Mouse (Mus musculus): ENCODE data around the gene Nfkbil1. TPM values are rescaled to one million over a fixed set of nuclear protein-coding genes. Genes with fewer than 3 reads are reported as not detected.
A peak's percentile ranks its signal among the peaks of the same experiment; 100 is the strongest.

Gene Nfkbil1
- polyA plus RNA-seq, 1 experiment from 2014 or later, result 4.0 TPM

- Histone ChIP-seq H3K36me3 (replicated peaks; ENCODE audit: control insufficient read depth, insufficient read depth, low read depth, low read length) (no peaks in the 10 kb centered on the region), H3K9ac (replicated peaks; ENCODE audit: low read length) (no peak overlapping the region), H3K4me2 (ENCODE audit: low read depth, low read length) (no peak overlapping the region), H3K4me1 (ENCODE audit: control insufficient read depth, insufficient read depth, low read length) (no peaks in the 10 kb centered on the region), H3K4me3 (ENCODE audit: low read depth, low read length) (no peak overlapping the region), H3K27ac (replicated peaks; ENCODE audit: low read depth, low read length) (no peak overlapping the region), H3K27me3 (ENCODE audit: control insufficient read depth, insufficient read depth, low read length) (no peaks in the 10 kb centered on the region), H3K9me3 (replicated peaks; ENCODE audit: control insufficient read depth, low read length) (no peaks in the 10 kb centered on the region)
- no peak for ATAC-seq (replicated peaks; ENCODE audit: insufficient number of reproducible peaks, low FRiP score, low TSS enrichment, low read depth)
- DNase-seq (ENCODE audit: low spot score), result no peak
- 75% methylated on average over 3 of the region's 3 CpGs for WGBS
Observed at GRCm38 (mm10) chr17:35210593-35210992, 25.0 kb downstream of the Nfkbil1 start.

DNA sequence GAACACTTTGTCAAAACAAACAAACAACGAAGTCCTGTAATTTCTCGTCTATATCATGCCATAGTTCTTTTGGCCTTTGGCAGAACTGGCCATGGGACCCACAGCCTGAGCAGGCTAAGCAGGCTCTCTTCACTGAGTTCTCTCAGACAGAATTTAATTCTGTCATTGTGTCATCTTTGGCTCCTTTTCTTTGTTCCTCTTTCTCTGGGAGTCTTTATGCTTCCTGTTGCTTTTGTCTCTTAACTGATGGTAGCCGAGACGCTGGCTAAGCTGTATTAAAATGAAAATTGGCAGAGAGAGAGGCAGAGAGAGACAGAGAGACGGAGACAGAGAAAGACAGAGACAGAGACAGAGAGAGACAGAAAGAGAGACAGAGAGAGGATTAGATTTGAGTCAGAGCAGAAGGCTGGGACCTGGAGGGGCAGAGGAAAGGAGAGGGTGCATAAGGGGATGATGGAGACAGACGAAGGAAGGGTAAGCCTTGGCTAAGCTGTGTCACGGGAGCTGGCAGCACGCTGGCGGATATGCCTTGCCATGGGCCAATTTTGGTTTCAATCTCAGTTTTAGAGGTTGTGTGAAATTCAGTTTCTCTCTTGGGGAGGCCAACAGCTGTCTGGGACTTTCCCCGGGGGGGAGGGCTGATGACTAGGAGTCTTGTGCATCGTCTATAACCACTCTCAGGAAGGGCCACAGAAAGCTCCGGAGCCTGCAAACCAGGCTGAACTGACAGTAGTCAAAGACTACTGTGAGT, 25.6 kb downstream of the Nfkbil1 start:
- no peak overlapping the region for H3K4me2 ChIP-seq (ENCODE audit: low read depth, low read length)
- no peaks in the 10 kb centered on the region for H3K9me3 ChIP-seq (replicated peaks; ENCODE audit: control insufficient read depth, low read length)
- no peak overlapping the region for H3K27ac ChIP-seq (replicated peaks; ENCODE audit: low read depth, low read length)
- ATAC-seq (replicated peaks; ENCODE audit: insufficient number of reproducible peaks, low FRiP score, low TSS enrichment, low read depth) (no peak), DNase-seq (ENCODE audit: low spot score) (no peak)
- H3K27me3 ChIP-seq (ENCODE audit: control insufficient read depth, insufficient read depth, low read length), result peaks cover 1% of the 10 kb centered on the region; the same call in 1 of the 2 replicates
- no peak overlapping the region for H3K4me3 ChIP-seq (ENCODE audit: low read depth, low read length)
- no peaks in the 10 kb centered on the region for H3K4me1 ChIP-seq (ENCODE audit: control insufficient read depth, insufficient read depth, low read length)
- H3K9ac ChIP-seq (replicated peaks; ENCODE audit: low read length), result no peak overlapping the region
- no peaks in the 10 kb centered on the region for H3K36me3 ChIP-seq (replicated peaks; ENCODE audit: control insufficient read depth, insufficient read depth, low read depth, low read length)
- 77% methylated on average over 12 of the region's 12 CpGs for WGBS

DNA sequence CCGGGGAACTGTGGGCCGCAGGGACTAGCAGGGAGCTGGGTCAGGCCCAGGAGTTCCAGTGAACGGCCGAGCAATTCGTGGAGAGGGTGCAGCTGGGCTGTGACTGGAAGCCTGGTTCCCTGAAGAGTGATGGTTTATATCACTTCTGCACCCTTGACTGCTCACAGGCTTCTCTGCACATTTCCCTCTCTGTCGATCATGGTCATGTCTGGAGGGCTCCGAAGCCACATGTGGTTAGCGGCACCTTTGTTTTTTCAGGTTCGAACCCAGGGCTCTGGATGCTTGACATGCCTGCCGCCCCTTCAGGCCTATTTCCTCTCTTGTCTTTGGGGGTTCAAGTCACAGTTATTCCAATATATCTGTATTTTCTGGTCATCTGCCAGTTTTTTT, 30.2 kb downstream of the Nfkbil1 start:
- H3K36me3 ChIP-seq (replicated peaks; ENCODE audit: control insufficient read depth, insufficient read depth, low read depth, low read length), result no peaks in the 10 kb centered on the region
- H3K4me1 ChIP-seq (ENCODE audit: control insufficient read depth, insufficient read depth, low read length), result no peaks in the 10 kb centered on the region
- no peak overlapping the region for H3K9ac ChIP-seq (replicated peaks; ENCODE audit: low read length)
- H3K4me3 ChIP-seq (ENCODE audit: low read depth, low read length), result no peak overlapping the region
- ATAC-seq (replicated peaks; ENCODE audit: insufficient number of reproducible peaks, low FRiP score, low TSS enrichment, low read depth) (no peak), DNase-seq (ENCODE audit: low spot score) (no peak)
- 49% methylated on average over 10 of the region's 10 CpGs for WGBS
- H3K27ac ChIP-seq (replicated peaks; ENCODE audit: low read depth, low read length), result no peak overlapping the region
- no peak overlapping the region for H3K4me2 ChIP-seq (ENCODE audit: low read depth, low read length)
- peaks cover 8% of the 10 kb centered on the region for H3K27me3 ChIP-seq (ENCODE audit: control insufficient read depth, insufficient read depth, low read length)
- no peaks in the 10 kb centered on the region for H3K9me3 ChIP-seq (replicated peaks; ENCODE audit: control insufficient read depth, low read length)

- no peaks in the 10 kb centered on the region for H3K36me3 ChIP-seq (replicated peaks; ENCODE audit: control insufficient read depth, insufficient read depth, low read depth, low read length)
- 18% methylated on average over 20 of the region's 20 CpGs for WGBS
- H3K9me3 ChIP-seq (replicated peaks; ENCODE audit: control insufficient read depth, low read length), result no peaks in the 10 kb centered on the region
- DNase-seq (ENCODE audit: low spot score) (no peak), ATAC-seq (replicated peaks; ENCODE audit: insufficient number of reproducible peaks, low FRiP score, low TSS enrichment, low read depth) (no peak)
- H3K27me3 ChIP-seq (ENCODE audit: control insufficient read depth, insufficient read depth, low read length), result peaks cover 8% of the 10 kb centered on the region
- no peak within 1 kb of the TSS for H3K4me2 ChIP-seq (ENCODE audit: low read depth, low read length)
- H3K9ac ChIP-seq (replicated peaks; ENCODE audit: low read length), result no peak within 1 kb of the TSS; the same call in 1 of the 2 replicates
- no peak within 1 kb of the TSS for H3K4me3 ChIP-seq (ENCODE audit: low read depth, low read length)
- no peak within 1 kb of the TSS for H3K27ac ChIP-seq (replicated peaks; ENCODE audit: low read depth, low read length)
- no peaks in the 10 kb centered on the region for H3K4me1 ChIP-seq (ENCODE audit: control insufficient read depth, insufficient read depth, low read length)
Observed at GRCm38 (mm10) chr17:35204494-35205379, 30.9 kb downstream of the Nfkbil1 start, which contains the start of gene Lta. TSS of gene Lta (minus strand) at chr17:35205351.

GRCm38 (mm10) chr17:35202442-35202841, 33.1 kb downstream of the Nfkbil1 start:
- Histone ChIP-seq H3K36me3 (replicated peaks; ENCODE audit: control insufficient read depth, insufficient read depth, low read depth, low read length) (no peaks in the 10 kb centered on the region), H3K9ac (replicated peaks; ENCODE audit: low read length) (no peak overlapping the region), H3K9me3 (replicated peaks; ENCODE audit: control insufficient read depth, low read length) (no peaks in the 10 kb centered on the region), H3K4me1 (ENCODE audit: control insufficient read depth, insufficient read depth, low read length) (no peaks in the 10 kb centered on the region), H3K4me3 (ENCODE audit: low read depth, low read length) (no peak overlapping the region), H3K4me2 (ENCODE audit: low read depth, low read length) (no peak overlapping the region), H3K27me3 (ENCODE audit: control insufficient read depth, insufficient read depth, low read length) (peaks cover 8% of the 10 kb centered on the region), H3K27ac (replicated peaks; ENCODE audit: low read depth, low read length) (no peak overlapping the region)
- DNase-seq (ENCODE audit: low spot score), result no peak
- no peak for ATAC-seq (replicated peaks; ENCODE audit: insufficient number of reproducible peaks, low FRiP score, low TSS enrichment, low read depth)
- WGBS, result 89% methylated on average over 4 of the region's 4 CpGs

DNA sequence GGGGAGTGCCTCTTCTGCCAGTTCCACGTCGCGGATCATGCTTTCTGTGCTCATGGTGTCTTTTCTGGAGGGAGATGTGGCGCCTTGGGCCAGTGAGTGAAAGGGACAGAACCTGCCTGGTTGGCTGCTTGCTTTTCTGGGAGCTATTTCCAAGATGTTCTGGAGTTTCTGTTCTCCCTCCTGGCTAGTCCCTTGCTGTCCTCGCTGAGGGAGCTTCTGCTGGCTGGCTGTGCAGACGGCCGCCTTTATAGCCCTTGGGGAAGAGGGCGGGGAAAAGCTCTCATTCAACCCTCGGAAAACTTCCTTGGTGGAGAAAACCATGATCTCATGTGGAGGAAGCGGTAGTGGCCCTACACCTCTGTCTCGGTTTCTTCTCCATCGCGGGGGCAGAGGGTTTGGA, 33.8 kb downstream of the Nfkbil1 start, which contains the start of gene Tnf:
Tnf (minus strand) TSS at position 221 of the 400 bp plus-strand sequence.
- WGBS, result 44% methylated on average over 13 of the region's 13 CpGs
- no peak within 1 kb of the TSS for H3K4me3 ChIP-seq (ENCODE audit: low read depth, low read length)

GRCm38 (mm10) chr17:35201128-35201527, 34.5 kb downstream of the Nfkbil1 start:
- no peaks in the 10 kb centered on the region for H3K36me3 ChIP-seq (replicated peaks; ENCODE audit: control insufficient read depth, insufficient read depth, low read depth, low read length)
- H3K27me3 ChIP-seq (ENCODE audit: control insufficient read depth, insufficient read depth, low read length), result peaks cover 14% of the 10 kb centered on the region
- no peaks in the 10 kb centered on the region for H3K4me1 ChIP-seq (ENCODE audit: control insufficient read depth, insufficient read depth, low read length)
- H3K4me3 ChIP-seq (ENCODE audit: low read depth, low read length), result no peak overlapping the region
- no peak for ATAC-seq (replicated peaks; ENCODE audit: insufficient number of reproducible peaks, low FRiP score, low TSS enrichment, low read depth)
- no peak overlapping the region for H3K4me2 ChIP-seq (ENCODE audit: low read depth, low read length)
- DNase-seq (ENCODE audit: low spot score), result no peak
- H3K27ac ChIP-seq (replicated peaks; ENCODE audit: low read depth, low read length), result no peak overlapping the region
- H3K9ac ChIP-seq (replicated peaks; ENCODE audit: low read length), result no peak overlapping the region
- H3K9me3 ChIP-seq (replicated peaks; ENCODE audit: control insufficient read depth, low read length), result no peaks in the 10 kb centered on the region
- WGBS, result 76% methylated on average over 11 of the region's 11 CpGs

More for the DNA sequence above, 33.8 kb downstream of the Nfkbil1 start, which contains the start of gene Tnf:
- Histone ChIP-seq H3K9ac (replicated peaks; ENCODE audit: low read length) (peak within 1 kb of the TSS; percentile 18; the same call in 1 of the 2 replicates), H3K9me3 (replicated peaks; ENCODE audit: control insufficient read depth, low read length) (no peaks in the 10 kb centered on the region), H3K27me3 (ENCODE audit: control insufficient read depth, insufficient read depth, low read length) (peaks cover 8% of the 10 kb centered on the region), H3K36me3 (replicated peaks; ENCODE audit: control insufficient read depth, insufficient read depth, low read depth, low read length) (no peaks in the 10 kb centered on the region), H3K4me2 (ENCODE audit: low read depth, low read length) (no peak within 1 kb of the TSS), H3K4me1 (ENCODE audit: control insufficient read depth, insufficient read depth, low read length) (no peaks in the 10 kb centered on the region), H3K27ac (replicated peaks; ENCODE audit: low read depth, low read length) (no peak within 1 kb of the TSS)
- ATAC-seq (replicated peaks; ENCODE audit: insufficient number of reproducible peaks, low FRiP score, low TSS enrichment, low read depth) (no peak), DNase-seq (ENCODE audit: low spot score) (no peak)

DNA sequence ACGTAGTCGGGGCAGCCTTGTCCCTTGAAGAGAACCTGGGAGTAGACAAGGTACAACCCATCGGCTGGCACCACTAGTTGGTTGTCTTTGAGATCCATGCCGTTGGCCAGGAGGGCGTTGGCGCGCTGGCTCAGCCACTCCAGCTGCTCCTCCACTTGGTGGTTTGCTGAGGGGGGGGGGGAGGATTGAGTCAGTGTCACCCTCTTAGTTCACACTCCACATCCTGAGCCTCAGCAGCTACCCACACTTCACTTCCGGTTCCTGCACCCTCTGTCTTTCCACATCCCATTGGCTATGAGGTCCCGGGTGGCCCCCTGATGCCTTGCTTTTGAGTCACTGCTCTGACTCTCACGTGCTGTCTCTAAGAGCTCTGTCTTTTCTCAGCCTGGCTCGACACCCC, 35.2 kb downstream of the Nfkbil1 start:
- Histone ChIP-seq H3K27ac (replicated peaks; ENCODE audit: low read depth, low read length) (no peak overlapping the region), H3K4me3 (ENCODE audit: low read depth, low read length) (no peak overlapping the region), H3K9ac (replicated peaks; ENCODE audit: low read length) (no peak overlapping the region), H3K27me3 (ENCODE audit: control insufficient read depth, insufficient read depth, low read length) (peaks cover 22% of the 10 kb centered on the region), H3K4me2 (ENCODE audit: low read depth, low read length) (no peak overlapping the region), H3K36me3 (replicated peaks; ENCODE audit: control insufficient read depth, insufficient read depth, low read depth, low read length) (no peaks in the 10 kb centered on the region), H3K9me3 (replicated peaks; ENCODE audit: control insufficient read depth, low read length) (no peaks in the 10 kb centered on the region), H3K4me1 (ENCODE audit: control insufficient read depth, insufficient read depth, low read length) (no peaks in the 10 kb centered on the region)
- 89% methylated on average over 11 of the region's 11 CpGs for WGBS
- DNase-seq (ENCODE audit: low spot score) (no peak), ATAC-seq (replicated peaks; ENCODE audit: insufficient number of reproducible peaks, low FRiP score, low TSS enrichment, low read depth) (no peak)

Measured in embryonic facial prominence, embryonic 11.5 days (tissue).